Mouse (Mus musculus): ENCODE data around the gene Vav2.

DNA sequence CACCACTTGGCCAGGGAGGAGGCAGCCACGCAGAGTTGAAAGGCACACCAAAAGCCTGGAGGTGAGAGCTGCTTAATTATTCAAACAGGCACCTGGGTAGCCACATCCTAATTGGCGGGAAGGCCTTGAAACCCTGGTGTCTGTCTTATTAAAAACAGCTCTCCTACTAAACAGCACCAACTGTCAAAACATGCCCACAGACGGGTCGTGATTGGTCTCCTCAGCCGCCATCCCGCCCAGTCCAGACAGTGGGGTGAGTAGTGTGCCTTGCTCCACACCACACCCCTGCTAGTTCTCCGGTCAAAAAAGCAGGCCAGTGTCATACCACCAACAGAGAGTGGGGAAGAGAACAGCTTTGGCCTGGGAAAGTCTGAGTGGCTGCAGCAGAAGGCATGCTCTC lies 100.5 kb downstream of the Vav2 start:
- TF ChIP-seq POLR2A (IDR thresholded peaks at IDR 0.05; ENCODE audit: borderline replicate concordance, control insufficient read depth, low read depth, low read length) (no peak), CTCF (IDR thresholded peaks at IDR 0.05; ENCODE audit: control insufficient read depth, insufficient read depth, low read length) (no peak)

Data from bone marrow, adult 2 months (tissue).